Mouse (Mus musculus): ENCODE measurements around the gene Calr4.

DNA sequence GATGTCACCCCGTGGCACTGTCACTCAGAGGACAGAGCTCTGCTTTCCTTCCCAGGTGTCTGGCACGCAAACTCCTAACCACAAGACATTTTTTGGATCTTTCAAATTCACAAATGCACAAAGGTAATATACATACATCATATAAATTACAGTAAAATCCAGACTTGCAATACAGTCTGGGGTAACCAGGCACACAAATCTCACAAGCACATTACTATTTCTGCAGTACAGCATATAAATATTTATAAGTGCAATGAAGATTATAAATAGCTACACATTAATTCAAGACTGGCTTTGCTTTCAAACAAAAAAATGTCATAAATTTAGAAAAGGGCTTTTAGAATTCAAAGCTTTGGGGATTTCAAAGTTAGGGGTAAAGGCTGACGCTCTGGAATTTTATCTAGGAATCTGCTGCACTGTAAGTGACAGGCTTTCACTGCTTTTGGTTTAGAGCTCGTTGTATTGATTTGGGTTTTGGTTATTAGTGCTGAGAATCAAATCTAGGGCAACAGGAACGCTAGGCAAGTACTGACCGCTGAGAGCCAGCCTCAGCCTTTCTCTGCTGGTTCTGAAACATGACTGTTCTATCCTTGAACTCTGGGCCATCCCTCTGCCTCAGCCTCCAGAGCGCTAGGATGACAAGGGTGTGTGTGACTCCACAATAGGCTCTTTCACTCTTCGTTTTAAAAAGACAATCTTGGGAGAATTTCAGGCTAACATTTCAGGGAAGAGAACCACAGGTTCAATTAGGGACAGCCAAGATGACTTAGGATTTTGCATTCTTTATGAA lies 48.5 kb upstream of the Calr4 start:
- TF ChIP-seq CTCF (conservative IDR thresholded peaks at IDR 0.05; ENCODE audit: low read length) (no peak), NANOG (IDR thresholded peaks at IDR 0.05; ENCODE audit: borderline replicate concordance, low read length) (no peak), POU5F1 (IDR thresholded peaks at IDR 0.05; ENCODE audit: borderline replicate concordance, low read length) (no peak)
